Mouse (Mus musculus) right cerebral cortex, adult 2 months (tissue): ENCODE results near the gene Stx6.

Source experiments
- DNase-seq, 2 experiments: peaks; one replicate each; pipeline ENCODE4 v3.0.0; 2021 to 2022; ENCODE audit warnings: low spot score in 2 of 2

The Stx6 gene

DNA sequence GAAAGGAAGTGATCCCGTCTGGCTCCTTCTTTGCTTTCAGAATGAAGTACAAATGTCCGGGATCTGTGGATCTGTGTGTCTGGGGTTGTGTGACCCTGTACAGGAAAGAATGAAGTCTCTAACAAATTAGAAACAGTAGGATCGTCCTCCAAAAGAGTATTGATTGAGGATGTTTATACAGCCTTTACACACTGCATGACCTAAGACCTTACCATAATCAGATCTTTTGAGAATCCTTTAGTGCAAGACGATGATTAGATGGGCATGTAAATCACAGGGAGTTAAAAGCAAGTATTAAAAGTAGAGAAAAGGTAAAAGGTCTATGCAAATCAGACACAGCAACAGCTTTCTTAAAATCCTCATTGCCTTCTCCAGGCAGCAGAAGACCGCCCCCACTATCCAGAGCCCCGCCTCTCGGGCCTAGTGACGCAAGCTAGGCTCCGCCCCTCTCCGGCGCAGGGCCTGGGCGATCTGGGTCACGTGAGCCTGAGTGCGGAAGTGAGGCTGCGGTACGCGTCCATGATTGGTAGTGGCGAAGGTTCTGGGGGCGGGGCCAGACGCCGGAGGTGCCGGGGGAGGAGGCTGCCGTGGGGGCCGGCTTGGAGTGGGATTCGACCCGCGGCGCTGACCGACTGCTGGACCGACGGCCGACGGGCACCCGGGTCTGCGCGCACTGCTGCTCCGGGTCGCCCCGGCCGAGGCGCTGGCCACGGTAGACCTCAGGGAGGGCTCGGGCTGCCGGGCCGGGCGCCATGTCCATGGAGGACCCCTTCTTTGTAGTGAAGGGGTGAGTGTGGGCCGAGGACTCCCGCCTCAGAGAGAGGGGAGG lies at the start of gene Stx6:
Gene Stx6 (plus strand): TSS at position 575 of the 829 bp plus-strand sequence.
- DNase-seq = peak; percentile 97

DNA sequence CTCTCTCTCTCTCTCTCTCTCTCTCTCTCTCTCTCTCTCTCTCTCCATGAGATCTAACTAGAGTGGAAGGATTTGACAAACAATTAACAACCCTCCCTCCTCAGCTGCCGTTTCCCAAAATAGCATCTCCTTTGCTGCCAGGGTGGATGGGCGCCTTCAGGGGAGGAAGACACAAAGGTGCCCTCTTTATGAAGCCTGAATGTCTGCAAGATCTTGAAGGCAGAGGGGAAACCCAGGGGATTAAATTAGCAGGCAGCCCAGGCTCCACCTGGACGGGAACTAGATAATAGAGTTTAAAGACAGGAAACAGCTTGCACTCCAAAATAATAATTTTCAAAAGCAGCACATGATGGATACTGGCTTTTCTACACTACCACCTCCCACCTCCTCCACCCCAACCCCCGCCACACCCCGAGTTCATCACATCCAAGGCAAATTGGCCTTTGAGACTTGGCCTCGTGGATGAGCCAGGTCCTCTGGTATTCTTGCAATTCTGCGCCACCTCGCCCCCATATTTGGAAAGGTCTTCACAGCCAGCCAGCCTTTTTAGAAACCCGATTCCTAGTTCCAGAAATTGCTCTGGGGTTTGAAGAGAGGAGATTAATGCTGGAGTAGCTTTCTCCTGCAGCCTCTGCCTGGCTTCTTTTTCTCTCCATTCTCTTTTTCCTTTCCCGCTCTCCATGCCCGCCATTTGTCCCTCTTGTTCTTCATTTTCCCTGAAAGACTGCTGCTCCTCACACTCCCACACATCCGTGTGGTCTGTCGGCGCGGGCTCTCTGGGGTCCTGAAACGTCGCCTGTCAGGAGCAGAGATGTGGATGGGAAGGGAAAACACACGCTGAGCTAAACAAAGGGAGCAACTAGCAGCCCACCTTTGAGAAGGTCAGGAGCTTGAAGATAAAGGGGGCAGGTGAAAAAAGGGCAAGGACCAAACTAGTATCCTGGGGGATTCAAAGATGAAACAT lies 48.8 kb upstream of the Stx6 start:
- no peak for DNase-seq

DNA sequence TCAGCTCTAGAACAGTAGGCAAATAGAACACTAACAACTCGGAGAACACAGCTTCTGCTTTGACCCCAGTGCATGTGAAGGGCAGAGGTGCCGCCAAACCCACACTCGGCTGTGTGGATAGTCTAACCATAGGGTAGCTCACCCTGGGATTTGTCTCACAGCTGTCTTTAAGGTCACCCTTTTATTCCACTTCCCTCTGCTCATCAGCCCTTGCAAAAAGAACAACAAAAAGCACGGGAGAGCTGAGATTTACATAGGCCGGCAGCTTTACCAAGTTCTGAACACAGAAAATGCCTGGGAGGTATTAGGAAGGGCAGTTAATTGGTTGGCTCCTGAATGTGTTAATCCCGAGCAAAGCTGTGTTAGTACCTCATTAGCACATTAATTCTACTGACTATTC lies 47.0 kb upstream of the Stx6 start:
- DNase-seq = no peak

DNA sequence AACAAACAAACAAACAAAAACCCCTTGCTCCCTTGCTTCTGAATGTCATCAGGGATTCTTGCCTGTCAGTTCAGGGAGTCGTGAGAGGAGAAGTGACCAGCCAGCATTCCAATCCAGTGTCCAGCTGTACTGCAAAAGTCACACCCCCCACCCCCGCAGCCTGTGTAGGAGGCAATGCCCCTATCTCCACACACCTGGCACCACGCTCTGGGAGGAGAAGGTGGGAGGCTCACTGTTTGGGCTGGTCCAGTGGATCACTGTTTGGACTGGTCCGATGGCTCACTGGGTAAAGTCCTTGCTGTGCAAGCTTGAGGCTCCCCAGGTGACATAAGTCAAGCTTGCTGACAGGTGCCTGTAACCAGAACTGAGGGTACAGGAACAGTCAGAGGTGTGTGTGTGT lies 46.4 kb upstream of the Stx6 start:
- DNase-seq = no peak

DNA sequence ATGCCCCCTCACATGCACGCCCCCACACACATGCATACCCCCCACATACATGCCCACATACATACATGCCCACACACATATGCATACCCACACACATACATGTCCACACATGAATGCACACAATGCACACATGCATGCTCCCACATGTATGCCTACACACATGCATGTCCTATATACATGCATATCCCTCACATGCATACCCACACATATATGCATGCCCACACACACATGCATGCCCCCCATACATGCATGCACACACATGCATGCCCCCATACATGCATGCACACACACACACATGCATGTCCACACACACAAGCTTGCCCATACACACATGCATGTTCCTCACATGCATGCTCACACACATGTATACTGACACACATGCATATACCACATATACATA lies 45.6 kb upstream of the Stx6 start:
- no peak for DNase-seq

DNA sequence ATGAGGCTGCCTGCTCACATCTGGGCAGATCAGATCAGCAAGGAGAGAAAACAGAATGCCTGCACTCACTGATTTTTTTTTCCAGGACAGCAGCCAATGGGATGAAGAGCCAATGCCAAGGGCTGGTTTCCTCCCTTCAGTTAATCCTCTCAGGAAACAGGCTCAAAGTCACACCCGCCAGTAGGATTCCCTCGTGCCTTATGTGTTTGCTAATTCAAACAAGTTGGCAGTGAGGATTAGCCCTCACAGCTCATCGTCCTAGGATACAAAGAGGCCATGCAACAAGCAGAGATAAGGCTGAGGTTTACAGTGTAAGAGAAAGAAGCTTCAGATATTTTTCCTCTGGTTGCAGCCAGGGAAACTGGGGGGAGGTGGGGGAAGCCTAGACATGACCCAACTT lies 44.6 kb upstream of the Stx6 start:
- DNase-seq = no peak

DNA sequence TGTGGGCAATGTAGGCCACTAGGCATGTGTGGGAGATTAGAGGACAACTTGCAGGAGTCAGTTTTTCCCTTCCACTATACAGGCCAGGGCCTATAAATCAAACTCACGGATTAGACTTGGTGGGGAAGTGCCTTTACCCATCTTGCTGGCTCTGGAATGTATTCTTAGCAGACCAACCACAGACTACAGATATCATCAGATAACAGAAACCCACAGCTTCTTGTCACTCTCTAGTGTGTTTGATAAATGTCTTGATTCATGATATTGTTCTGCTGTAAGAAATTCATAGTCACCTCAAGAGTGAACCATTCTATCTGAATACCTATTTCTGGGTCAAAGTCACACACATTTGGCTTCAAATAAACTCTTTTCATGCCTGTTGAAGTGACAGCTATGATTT lies 38.8 kb upstream of the Stx6 start:
- DNase-seq = no peak

DNA sequence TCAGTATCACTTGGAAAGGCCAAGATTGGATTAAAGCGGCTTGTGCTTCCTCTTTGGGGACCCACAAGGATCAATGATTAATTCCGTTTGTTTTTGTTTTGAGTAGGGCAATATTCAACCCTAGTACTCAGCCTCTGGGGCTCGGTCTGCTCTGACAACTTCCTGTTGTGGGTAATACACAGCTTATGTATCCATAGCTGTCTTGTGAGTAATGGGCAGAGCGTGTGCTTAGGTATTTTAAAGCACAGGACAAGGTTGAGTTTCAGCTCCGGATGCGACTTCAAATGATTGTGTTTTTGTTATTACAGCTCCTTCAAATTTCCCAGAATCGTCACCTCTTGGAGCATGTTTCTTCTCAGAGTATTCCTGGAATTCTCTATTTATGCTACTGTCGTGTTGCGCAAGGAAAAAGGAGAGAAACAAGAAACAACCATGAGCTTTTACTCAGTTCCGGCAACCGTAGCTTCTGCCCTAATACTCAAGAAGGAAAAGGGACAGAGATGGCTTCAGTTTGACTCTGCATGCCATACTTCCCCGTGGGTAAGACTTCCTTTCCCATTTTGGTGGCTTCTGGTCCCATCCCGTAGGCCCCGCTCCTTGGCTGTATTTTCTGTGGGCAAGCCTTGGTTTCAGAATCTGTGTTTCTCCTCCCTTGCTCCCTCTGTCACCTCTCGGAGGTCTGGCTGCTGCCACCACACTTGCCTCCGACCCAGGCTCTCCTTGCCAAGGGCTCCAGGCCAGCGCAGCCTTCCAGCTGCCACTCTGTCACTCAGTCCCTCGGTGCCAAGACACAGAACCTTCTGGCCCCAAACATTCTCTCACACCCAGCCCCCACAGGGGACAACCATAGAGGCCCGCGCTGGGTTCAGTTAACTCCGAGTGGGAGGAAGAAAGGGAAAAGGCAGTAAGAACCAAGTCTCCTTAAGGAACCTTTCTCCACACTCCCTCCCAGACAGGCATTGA lies 36.3 kb upstream of the Stx6 start:
- peak in 1 of 2 experiments; percentile 34 for DNase-seq

DNA sequence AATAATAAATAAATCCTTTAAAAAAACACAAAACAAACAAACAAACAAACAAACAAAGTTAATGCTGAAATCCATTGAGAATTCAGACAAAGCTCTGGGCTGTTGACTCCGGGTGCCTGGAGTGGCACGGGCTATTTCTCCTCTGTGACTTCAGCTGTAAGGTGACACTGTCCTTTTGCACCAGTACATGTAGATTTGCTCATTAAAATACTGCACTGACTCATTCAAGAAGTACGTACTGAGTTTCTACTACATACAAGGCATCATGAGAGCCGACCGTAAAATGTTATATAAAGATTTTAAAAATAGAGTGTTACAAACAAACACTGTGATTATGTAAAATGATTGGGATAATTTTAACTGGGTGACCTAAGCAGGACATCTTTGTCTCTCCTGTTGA lies 34.1 kb upstream of the Stx6 start:
- DNase-seq = no peak

DNA sequence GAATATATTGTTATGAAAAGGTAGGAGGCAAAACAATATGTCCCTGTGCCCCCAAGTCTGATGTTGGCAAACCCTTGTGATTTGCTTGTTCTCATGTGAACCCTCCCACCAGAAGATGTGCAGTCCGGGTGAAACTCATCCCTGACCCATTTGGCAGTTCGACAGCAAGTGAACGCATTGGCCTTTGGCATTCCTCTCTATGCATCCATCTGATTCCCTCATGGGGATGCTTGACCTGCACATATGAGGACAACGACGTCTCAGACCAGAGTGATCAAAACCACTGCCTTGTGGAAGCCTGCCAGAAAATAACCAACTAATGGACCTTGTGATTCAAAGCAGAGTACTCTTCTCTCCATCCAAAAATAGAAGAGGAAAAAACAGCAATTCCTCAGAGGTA lies 31.8 kb upstream of the Stx6 start:
- DNase-seq = no peak

DNA sequence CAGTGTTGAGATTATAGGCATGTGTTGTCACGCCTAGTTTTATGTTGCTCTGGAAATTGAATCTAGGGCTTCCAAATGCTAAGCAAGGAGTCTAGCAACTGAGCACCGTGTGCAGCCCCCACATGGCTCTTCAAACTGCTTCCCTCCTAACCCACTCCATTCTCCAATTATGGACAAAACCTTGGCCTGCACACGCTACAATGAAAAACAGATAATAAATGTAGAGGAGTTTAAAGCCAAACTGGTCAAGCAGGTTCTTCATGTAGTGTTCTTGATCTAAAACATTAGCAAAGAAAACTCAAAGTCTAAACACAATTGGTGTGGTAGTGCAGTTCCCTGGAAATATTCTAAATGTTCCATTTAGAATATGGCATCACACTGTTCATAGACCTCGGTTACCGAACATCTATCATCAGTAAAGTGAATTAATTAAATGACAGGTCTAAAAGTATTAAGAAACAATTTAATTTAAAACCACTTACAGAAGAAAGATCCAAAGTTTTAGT lies 31.0 kb upstream of the Stx6 start:
- no peak for DNase-seq

DNA sequence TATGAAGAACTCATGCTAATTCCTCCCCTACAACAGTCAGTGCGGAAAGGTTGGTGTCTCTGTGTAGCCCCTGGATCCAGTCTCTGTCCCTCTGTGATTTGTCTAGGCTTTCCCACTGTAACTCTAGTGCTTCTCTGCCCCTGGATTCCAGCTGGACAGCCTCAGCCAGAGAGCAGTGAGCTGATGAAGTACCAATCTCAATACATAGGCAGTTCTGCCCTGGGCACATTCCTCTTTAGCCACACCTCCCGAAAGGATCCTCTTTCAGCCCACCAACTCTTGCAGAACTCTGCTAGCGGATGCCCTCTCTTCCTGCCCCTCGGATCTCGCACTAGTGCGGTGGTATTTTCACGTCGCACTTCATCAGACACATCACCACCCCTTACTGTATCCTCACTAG lies 23.6 kb upstream of the Stx6 start:
- DNase-seq = no peak

DNA sequence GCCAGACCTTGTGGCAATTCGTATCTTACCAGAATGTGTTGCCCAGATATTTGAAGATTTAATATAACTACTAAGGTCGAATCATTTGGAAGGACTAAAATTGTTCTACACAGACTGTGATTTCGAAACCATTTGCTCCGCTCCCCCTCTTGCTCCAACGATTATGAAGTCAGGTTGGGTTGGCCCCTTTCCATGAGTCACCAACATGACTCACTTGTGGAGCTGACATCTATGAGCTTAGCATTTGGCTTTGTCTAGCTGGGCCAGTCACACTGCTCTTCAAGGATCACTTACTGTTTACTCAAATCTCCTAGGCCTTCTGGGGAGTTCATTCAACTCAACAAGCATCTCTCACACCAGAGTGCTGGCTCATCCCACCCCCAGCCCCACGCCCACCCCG lies 19.7 kb upstream of the Stx6 start:
- no peak for DNase-seq

DNA sequence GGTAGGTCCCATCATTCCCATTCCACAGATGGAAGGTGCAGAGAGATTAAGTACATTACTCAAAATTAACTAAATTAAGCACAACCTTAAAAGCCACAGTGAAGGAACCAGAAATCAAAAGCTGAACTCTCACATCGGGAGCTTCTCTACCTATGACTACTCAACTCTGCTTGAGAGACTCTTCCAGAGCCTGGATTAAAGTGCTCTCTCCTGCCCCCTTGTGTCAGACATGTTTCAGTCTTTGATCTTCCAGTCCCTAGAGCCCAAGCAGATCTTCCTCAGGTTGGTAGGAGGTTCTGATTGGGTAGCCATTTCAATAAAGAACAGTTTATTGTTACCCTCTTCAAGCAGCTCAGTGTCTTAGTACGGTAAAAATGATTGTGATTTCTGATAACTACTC lies 18.4 kb upstream of the Stx6 start:
- peak; percentile 61 to 70 for DNase-seq

DNA sequence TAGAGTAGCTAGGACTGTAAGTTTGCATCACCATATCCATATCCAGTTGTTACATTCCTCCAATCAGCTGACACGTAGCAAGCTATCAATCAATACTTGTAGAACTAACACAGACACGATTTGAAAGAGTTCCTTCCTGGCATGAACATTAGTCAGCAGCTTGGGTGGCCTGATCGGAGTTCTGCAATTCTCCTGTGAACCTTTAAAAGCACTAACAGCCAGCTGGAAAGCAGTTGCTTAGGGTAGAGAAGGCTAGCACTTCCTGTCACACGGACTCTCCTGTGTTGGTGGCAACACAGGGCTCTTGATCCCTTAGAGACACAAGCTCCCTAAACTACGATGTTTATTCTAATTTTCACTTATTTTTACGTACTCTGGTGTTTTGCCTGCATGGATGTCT lies 12.9 kb upstream of the Stx6 start:
- no peak for DNase-seq

DNA sequence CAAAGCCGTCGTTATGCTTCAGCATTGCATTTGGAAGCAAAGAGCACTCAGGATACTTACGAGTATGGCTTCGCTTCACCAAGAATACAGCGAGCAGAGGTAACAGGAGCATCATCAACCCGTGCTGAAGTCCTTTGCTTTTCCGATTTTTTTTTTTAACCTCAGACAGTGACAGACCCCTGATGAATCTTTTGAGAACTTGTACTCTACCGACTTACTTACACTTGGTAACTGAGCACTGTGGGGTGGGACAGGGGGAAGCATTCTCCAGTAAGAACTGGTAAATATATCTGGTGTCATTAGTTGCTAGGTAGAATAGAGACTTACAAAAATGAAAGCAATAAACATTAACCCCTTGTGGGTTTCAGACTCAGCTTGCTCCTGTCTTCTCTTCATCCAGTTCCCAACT lies 11.9 kb upstream of the Stx6 start, which contains the start of gene Mr1:
Gene Mr1 (minus strand): TSS at position 243 of the 409 bp plus-strand sequence.
- peak in 1 of 2 experiments; percentile 26 for DNase-seq

DNA sequence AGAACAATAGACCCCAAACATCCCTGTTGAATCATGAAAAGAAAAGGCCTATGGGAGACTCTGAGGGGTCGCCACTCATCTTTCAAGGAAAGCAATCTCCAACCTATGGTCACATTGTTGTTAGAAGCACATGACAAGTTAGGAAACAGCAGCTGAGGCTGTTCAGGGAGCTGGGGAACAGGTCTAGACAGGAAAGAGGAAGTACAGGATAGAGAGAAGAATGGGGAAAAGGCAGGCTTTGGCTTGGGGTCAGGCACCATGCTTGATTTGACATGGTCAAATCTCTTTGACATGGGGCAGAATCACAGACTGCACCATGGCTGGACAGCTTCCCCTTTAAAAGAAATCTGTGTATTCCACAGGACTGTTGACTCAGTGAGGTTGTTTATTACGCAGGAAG lies 11.3 kb upstream of the Stx6 start:
- DNase-seq = no peak

DNA sequence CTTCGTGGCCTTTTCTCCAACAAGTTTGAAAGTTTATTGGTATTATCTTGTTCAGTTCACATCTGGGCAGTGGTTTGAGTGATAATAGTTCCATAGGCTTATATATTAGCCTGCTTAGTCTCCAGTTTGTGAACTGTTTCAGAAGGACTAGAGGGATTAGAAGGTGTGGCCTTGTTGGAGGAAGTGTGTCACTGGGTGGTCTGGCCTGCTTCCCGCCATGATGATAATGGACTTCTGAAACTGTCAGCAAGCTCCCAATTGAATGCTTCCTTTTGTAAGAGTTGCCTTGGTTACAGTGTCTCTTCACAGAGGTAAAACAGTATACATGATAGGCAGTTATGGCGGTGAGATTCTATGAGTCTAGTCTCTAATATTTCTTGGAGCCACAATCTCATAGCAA lies 9.1 kb upstream of the Stx6 start:
- DNase-seq = no peak

DNA sequence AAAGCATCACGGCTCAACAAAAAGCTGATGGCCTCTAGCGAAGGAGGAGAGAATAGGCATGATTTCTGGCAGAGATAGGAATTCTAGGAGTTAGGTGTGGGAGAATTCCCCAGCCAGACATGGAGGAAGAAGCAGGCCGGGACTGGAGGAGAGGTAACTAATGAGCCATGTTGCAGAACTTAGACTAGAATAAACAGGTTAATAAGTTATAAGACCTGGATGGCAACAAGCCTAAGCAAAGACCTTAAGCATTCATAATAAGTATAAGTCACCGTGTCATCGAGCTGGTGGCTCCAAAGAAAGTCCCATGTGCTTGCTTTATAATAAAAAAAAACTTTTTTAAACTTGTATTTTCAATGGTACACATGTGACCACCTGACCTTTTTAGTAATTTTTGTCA lies 7.7 kb upstream of the Stx6 start:
- no peak for DNase-seq

DNA sequence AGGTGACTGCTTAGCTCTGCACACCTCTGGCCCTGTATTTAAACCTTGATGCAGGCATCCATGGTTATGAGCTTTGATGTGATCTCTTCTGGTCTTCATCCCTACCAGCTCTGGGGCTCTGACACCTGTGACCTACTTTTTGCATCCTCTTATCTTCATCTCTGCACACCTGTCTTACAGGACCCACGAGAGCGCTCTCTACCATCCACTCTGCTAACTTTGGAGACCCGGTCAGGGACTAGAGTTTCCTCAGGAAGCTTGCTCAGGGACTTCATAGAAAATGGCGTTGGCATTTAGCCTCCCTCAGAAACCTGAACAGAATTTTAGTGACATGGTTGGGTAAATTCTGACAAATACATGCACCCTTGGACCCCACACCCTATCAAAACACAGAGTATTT lies 4.6 kb upstream of the Stx6 start:
- no peak for DNase-seq

DNA sequence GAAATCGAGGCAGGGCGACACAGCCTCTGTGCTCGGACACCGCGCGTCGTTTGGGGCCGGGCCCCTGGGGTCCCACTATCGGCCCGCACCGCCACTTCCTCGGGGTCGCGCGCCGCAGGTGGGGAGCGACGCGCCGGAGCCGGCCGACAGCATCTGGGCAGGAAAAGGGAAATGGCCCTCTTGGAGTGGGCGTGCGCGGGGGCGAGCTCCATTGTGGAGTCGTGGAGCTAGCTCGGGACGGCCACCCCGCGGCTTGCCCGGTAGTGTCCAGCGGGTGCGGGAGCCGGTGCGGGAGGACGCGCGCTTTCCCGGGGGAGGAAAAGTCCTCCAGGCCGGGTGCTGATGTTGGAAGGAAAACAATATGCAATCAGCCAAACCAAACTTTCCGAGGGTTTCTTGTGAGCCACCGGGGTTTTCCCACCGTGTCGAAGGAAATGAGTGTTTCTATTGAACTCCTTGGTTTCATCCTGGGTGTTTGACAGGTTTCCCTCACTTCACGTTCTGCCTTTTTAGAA lies 512 bp downstream of the Stx6 start:
- DNase-seq = peak; percentile 37 to 57
